Mouse (Mus musculus): ENCODE results near the gene Dpm2. TPM values are rescaled to one million over a fixed set of nuclear protein-coding genes. Genes with fewer than 3 reads are reported as not detected.

Gene Dpm2
- total and polyA plus RNA-seq, 2 experiments from 2014 or later: 64.1 to 146 TPM

- TF ChIP-seq CTCF (IDR thresholded peaks at IDR 0.05; ENCODE audit: low read depth): peak; percentile 98
- no peaks in the 10 kb centered on the region for H3K27me3 ChIP-seq (ENCODE audit: insufficient read depth, low read length)
- H3K4me1 ChIP-seq (ENCODE audit: insufficient read depth, low read length): peaks cover 10% of the 10 kb centered on the region
- peak overlapping the region; percentile 2 for H3K9ac ChIP-seq (replicated peaks; ENCODE audit: low read length)
- no peaks in the 10 kb centered on the region for H3K36me3 ChIP-seq (ENCODE audit: insufficient read depth, low read length)
- WGBS: 14% methylated on average over 37 of the region's 37 CpGs
- H3K9me3 ChIP-seq (ENCODE audit: low read length): no peaks in the 10 kb centered on the region
- H3K27ac ChIP-seq: peak overlapping the region; percentile 51; the same call in 1 of the 2 replicates
- DNase-seq (ENCODE audit: low spot score) (peak; percentile 92), ATAC-seq (peak; percentile 80)
- H3K4me2 ChIP-seq (ENCODE audit: low read depth, low read length): peak overlapping the region; percentile 50
- H3K4me3 ChIP-seq (ENCODE audit: low read length): peak overlapping the region; percentile 25
Measured at GRCm38 (mm10) chr2:32582830-32583799, 12.5 kb downstream of the Dpm2 start.

GRCm38 (mm10) chr2:32585149-32585714 is 14.6 kb downstream of the Dpm2 start:
- ATAC-seq: no peak
- Histone ChIP-seq H3K9me3 (ENCODE audit: low read length) (no peaks in the 10 kb centered on the region), H3K27me3 (ENCODE audit: insufficient read depth, low read length) (no peaks in the 10 kb centered on the region), H3K36me3 (ENCODE audit: insufficient read depth, low read length) (no peaks in the 10 kb centered on the region), H3K9ac (replicated peaks; ENCODE audit: low read length) (no peak overlapping the region), H3K4me2 (ENCODE audit: low read depth, low read length) (no peak overlapping the region), H3K27ac (no peak overlapping the region), H3K4me1 (ENCODE audit: insufficient read depth, low read length) (peaks cover 21% of the 10 kb centered on the region), H3K4me3 (ENCODE audit: low read length) (no peak overlapping the region)
- 91% methylated on average over 7 of the region's 7 CpGs for WGBS
- TF ChIP-seq CTCF (IDR thresholded peaks at IDR 0.05; ENCODE audit: low read depth): no peak
- DNase-seq (ENCODE audit: low spot score): no peak

- Histone ChIP-seq H3K36me3 (ENCODE audit: insufficient read depth, low read length) (no peaks in the 10 kb centered on the region), H3K4me1 (ENCODE audit: insufficient read depth, low read length) (peaks cover 21% of the 10 kb centered on the region), H3K27ac (peak within 1 kb of the TSS; percentile 51; the same call in 1 of the 2 replicates), H3K9ac (replicated peaks; ENCODE audit: low read length) (peak within 1 kb of the TSS; percentile 60), H3K27me3 (ENCODE audit: insufficient read depth, low read length) (no peaks in the 10 kb centered on the region), H3K9me3 (ENCODE audit: low read length) (no peaks in the 10 kb centered on the region), H3K4me2 (ENCODE audit: low read depth, low read length) (peak within 1 kb of the TSS; percentile 61), H3K4me3 (ENCODE audit: low read length) (peak within 1 kb of the TSS; percentile 52)
- peak; percentile 88 for ATAC-seq
- under 1% methylated on average over 38 of the region's 38 CpGs for WGBS
- DNase-seq (ENCODE audit: low spot score): peak; percentile 97
- TF ChIP-seq CTCF (IDR thresholded peaks at IDR 0.05; ENCODE audit: low read depth): peak; percentile 39
Measured at GRCm38 (mm10) chr2:32586871-32587351, 16.3 kb downstream of the Dpm2 start, which contains the start of gene St6galnac4. Gene St6galnac4, plus strand, starts transcription at chr2:32587095.

GRCm38 (mm10) chr2:32587731-32588321 is 17.2 kb downstream of the Dpm2 start:
- ATAC-seq: no peak

GRCm38 (mm10) chr2:32589213-32589795 is 18.6 kb downstream of the Dpm2 start:
- ATAC-seq (peak; percentile 22; the same call in 1 of the 2 replicates), DNase-seq (ENCODE audit: low spot score) (peak; percentile 65)
- TF ChIP-seq CTCF (IDR thresholded peaks at IDR 0.05; ENCODE audit: low read depth): no peak
- Histone ChIP-seq H3K4me2 (ENCODE audit: low read depth, low read length) (peak overlapping the region; percentile 61), H3K27me3 (ENCODE audit: insufficient read depth, low read length) (no peaks in the 10 kb centered on the region), H3K9me3 (ENCODE audit: low read length) (no peaks in the 10 kb centered on the region), H3K9ac (replicated peaks; ENCODE audit: low read length) (peak overlapping the region; percentile 10; the same call in 1 of the 2 replicates), H3K36me3 (ENCODE audit: insufficient read depth, low read length) (peaks cover 6% of the 10 kb centered on the region), H3K4me1 (ENCODE audit: insufficient read depth, low read length) (peaks cover 16% of the 10 kb centered on the region), H3K4me3 (ENCODE audit: low read length) (no peak overlapping the region), H3K27ac (peak overlapping the region; percentile 49)
- WGBS: 29% methylated on average over 11 of the region's 11 CpGs

More at GRCm38 (mm10) chr2:32587731-32588321, 17.2 kb downstream of the Dpm2 start:
- DNase-seq (ENCODE audit: low spot score): no peak
- WGBS: 47% methylated on average over 9 of the region's 9 CpGs
- Histone ChIP-seq H3K4me2 (ENCODE audit: low read depth, low read length) (peak overlapping the region; percentile 61), H3K4me1 (ENCODE audit: insufficient read depth, low read length) (peaks cover 20% of the 10 kb centered on the region), H3K27me3 (ENCODE audit: insufficient read depth, low read length) (no peaks in the 10 kb centered on the region), H3K4me3 (ENCODE audit: low read length) (peak overlapping the region; percentile 52), H3K36me3 (ENCODE audit: insufficient read depth, low read length) (no peaks in the 10 kb centered on the region), H3K27ac (peak overlapping the region; percentile 51; the same call in 1 of the 2 replicates), H3K9me3 (ENCODE audit: low read length) (no peaks in the 10 kb centered on the region), H3K9ac (replicated peaks; ENCODE audit: low read length) (peak overlapping the region; percentile 60)
- no peak for TF ChIP-seq CTCF (IDR thresholded peaks at IDR 0.05; ENCODE audit: low read depth)

- no peaks in the 10 kb centered on the region for H3K9me3 ChIP-seq (ENCODE audit: low read length)
- H3K27me3 ChIP-seq (ENCODE audit: insufficient read depth, low read length): no peaks in the 10 kb centered on the region
- no peak overlapping the region for H3K27ac ChIP-seq
- H3K4me2 ChIP-seq (ENCODE audit: low read depth, low read length): no peak overlapping the region
- no peak overlapping the region for H3K4me3 ChIP-seq (ENCODE audit: low read length)
- DNase-seq (ENCODE audit: low spot score) (no peak), ATAC-seq (no peak)
- peaks cover 16% of the 10 kb centered on the region for H3K4me1 ChIP-seq (ENCODE audit: insufficient read depth, low read length)
- H3K9ac ChIP-seq (replicated peaks; ENCODE audit: low read length): no peak overlapping the region
- TF ChIP-seq CTCF (IDR thresholded peaks at IDR 0.05; ENCODE audit: low read depth): no peak
- WGBS: 64% methylated on average over 10 of the region's 10 CpGs
- H3K36me3 ChIP-seq (ENCODE audit: insufficient read depth, low read length): peaks cover 7% of the 10 kb centered on the region
Measured at GRCm38 (mm10) chr2:32590224-32590623, 19.6 kb downstream of the Dpm2 start.
